Mouse (Mus musculus): Measurements from ENCODE around the gene Dyrk3. TPM values are rescaled to one million over a fixed set of nuclear protein-coding genes. Genes with fewer than 3 reads are reported as not detected.

Gene Dyrk3
- polyA plus RNA-seq, 1 experiment from 2014 or later = 5.6 TPM

DNA sequence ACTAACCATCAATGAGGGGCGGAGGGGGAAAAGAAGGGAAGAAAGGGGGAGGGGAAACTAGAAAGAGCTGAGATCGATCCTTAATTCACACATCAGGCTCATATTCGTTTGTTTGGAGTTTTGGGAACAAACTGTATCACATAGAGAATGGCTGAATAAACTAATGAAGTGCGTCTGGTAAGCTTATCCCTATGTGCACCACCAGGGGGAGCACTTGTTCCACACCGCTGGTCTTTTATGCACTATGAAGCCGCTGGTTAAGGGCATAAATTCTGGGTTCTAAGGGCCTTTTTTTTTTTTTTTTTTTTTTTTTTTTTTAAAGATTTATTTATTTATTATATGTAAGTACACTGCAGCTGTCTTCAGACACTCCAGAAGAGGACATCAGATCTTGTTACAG lies 22.2 kb downstream of the Dyrk3 start:
- H3K27me3 ChIP-seq (replicated peaks; ENCODE audit: control insufficient read depth, insufficient read depth, low read length) = no peaks in the 10 kb centered on the region
- peak; percentile 41; the same call in 1 of the 2 replicates for ATAC-seq (replicated peaks; ENCODE audit: low FRiP score, low TSS enrichment, low read depth)
- H3K4me1 ChIP-seq (replicated peaks; ENCODE audit: control insufficient read depth, insufficient read depth, low read length) = peaks cover 6% of the 10 kb centered on the region; the same call in 1 of the 2 replicates
- no peak overlapping the region for H3K4me2 ChIP-seq (ENCODE audit: low read length)
- H3K36me3 ChIP-seq (ENCODE audit: control insufficient read depth, insufficient read depth, low read length) = no peaks in the 10 kb centered on the region
- no peak overlapping the region for H3K4me3 ChIP-seq (ENCODE audit: low read depth, low read length)
- H3K9ac ChIP-seq (ENCODE audit: low read length) = no peak overlapping the region
- peak; percentile 83 for DNase-seq (ENCODE audit: low spot score)
- no peak overlapping the region for H3K27ac ChIP-seq (ENCODE audit: low read depth)
- no peaks in the 10 kb centered on the region for H3K9me3 ChIP-seq (ENCODE audit: control insufficient read depth, low read length)
- 13% methylated on average over 6 of the region's 6 CpGs for WGBS

DNA sequence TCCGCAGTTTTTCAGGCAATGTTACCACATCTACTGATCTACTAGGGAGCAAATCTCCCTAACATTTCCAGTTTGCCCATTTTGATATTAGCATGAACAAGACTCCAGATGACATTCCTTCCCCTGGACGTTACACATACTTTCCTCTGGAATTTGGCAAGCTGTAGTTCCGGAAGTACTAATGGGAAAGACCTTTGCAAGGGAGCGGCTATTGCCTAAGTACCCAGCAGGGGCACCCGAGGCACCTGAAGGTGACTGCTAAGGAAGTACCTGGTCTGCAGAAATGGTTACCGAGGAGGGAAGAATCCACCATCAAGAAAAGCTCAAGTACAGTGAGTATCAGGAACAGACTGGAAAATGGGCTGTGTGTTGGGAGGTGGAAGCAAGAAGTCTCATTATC lies 25.6 kb downstream of the Dyrk3 start:
- H3K27me3 ChIP-seq (replicated peaks; ENCODE audit: control insufficient read depth, insufficient read depth, low read length) = no peaks in the 10 kb centered on the region
- DNase-seq (ENCODE audit: low spot score) (no peak), ATAC-seq (replicated peaks; ENCODE audit: low FRiP score, low TSS enrichment, low read depth) (no peak)
- H3K4me1 ChIP-seq (replicated peaks; ENCODE audit: control insufficient read depth, insufficient read depth, low read length) = peaks cover 22% of the 10 kb centered on the region
- H3K4me3 ChIP-seq (ENCODE audit: low read depth, low read length) = no peak overlapping the region
- H3K9ac ChIP-seq (ENCODE audit: low read length) = no peak overlapping the region
- no peak overlapping the region for H3K27ac ChIP-seq (ENCODE audit: low read depth)
- WGBS = 23% methylated on average over 6 of the region's 6 CpGs
- H3K36me3 ChIP-seq (ENCODE audit: control insufficient read depth, insufficient read depth, low read length) = no peaks in the 10 kb centered on the region
- H3K4me2 ChIP-seq (ENCODE audit: low read length) = no peak overlapping the region
- no peaks in the 10 kb centered on the region for H3K9me3 ChIP-seq (ENCODE audit: control insufficient read depth, low read length)

DNA sequence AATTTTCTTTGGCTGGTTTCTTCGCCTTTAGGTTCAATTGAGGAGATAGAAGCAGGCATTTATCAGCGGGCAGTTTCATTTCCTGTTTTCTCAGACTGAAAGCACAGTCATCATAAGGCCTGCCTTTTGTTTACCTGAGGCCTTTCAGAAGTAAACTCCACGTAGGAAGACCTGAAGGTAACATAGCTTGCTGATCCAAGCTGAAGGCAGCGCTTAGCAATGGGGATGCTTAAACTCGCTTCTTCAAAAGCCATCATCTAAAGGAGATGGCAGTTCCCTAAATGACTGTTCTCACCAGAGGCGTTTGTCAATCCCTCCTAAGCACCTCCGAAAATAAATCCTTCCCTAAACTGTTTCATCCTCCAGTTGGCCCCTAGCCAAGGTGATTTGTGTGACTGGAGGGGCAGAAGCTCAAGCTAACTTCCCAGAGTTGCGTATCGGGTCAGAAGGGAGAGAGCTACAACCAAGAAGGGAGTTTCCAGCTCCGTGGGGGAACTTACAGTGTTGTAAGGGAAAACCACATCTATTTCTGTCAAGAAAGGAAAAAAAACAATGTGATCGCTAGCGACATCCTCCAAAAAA lies 27.5 kb downstream of the Dyrk3 start:
- Histone ChIP-seq H3K9ac (ENCODE audit: low read length) (no peak overlapping the region), H3K27me3 (replicated peaks; ENCODE audit: control insufficient read depth, insufficient read depth, low read length) (no peaks in the 10 kb centered on the region), H3K4me3 (ENCODE audit: low read depth, low read length) (no peak overlapping the region), H3K4me1 (replicated peaks; ENCODE audit: control insufficient read depth, insufficient read depth, low read length) (peaks cover 23% of the 10 kb centered on the region), H3K9me3 (ENCODE audit: control insufficient read depth, low read length) (peaks cover 5% of the 10 kb centered on the region; the same call in 1 of the 2 replicates), H3K4me2 (ENCODE audit: low read length) (no peak overlapping the region), H3K36me3 (ENCODE audit: control insufficient read depth, insufficient read depth, low read length) (no peaks in the 10 kb centered on the region), H3K27ac (ENCODE audit: low read depth) (no peak overlapping the region)
- 65% methylated on average over 12 of the region's 12 CpGs for WGBS
- ATAC-seq (replicated peaks; ENCODE audit: low FRiP score, low TSS enrichment, low read depth) = no peak
- no peak for DNase-seq (ENCODE audit: low spot score)

DNA sequence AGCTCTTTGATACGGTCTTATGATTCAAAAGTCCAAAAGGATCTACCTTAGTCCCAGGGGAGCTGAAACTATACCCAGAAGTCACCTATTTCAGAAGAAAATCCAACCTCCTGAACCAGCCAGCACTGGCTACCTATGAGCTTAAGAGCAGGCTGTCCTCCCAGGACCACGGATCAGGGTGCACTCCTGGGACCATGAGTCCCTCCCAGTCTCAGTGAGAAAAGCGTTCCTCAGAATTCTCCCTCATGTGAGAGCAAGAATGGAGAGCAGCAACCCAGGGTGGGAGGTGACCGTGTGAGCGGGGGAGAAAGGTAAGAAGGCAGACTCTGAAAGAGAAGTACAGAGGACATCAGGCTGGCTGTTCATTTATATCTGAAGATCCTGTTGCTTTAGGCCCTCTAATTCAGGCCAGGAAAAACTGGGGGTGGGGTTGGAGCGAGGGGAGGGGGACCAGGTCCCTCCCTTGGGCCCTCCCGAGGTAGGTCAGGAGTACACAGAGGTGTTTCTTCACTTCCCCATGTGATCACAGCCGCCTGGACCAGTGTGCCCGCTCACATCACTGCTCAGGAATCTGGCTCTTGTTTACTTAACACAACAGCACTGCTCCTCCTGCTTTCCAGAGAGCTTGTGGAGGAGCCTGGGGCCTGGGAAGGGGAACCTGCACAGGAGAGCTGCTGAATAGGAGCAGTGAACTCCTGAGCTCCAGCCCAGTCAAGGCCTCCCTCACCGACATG lies 30.4 kb downstream of the Dyrk3 start:
- H3K27ac ChIP-seq (ENCODE audit: low read depth) = peak overlapping the region; percentile 88
- peak overlapping the region; percentile 14 for H3K4me2 ChIP-seq (ENCODE audit: low read length)
- H3K36me3 ChIP-seq (ENCODE audit: control insufficient read depth, insufficient read depth, low read length) = no peaks in the 10 kb centered on the region
- DNase-seq (ENCODE audit: low spot score) (peak; percentile 75), ATAC-seq (replicated peaks; ENCODE audit: low FRiP score, low TSS enrichment, low read depth) (peak; percentile 96)
- no peak overlapping the region for H3K4me3 ChIP-seq (ENCODE audit: low read depth, low read length)
- WGBS = 26% methylated on average over 10 of the region's 10 CpGs
- peaks cover 21% of the 10 kb centered on the region for H3K4me1 ChIP-seq (replicated peaks; ENCODE audit: control insufficient read depth, insufficient read depth, low read length)
- H3K9me3 ChIP-seq (ENCODE audit: control insufficient read depth, low read length) = peaks cover 5% of the 10 kb centered on the region; the same call in 1 of the 2 replicates
- H3K27me3 ChIP-seq (replicated peaks; ENCODE audit: control insufficient read depth, insufficient read depth, low read length) = no peaks in the 10 kb centered on the region
- no peak overlapping the region; the same call in 1 of the 2 replicates for H3K9ac ChIP-seq (ENCODE audit: low read length)

DNA sequence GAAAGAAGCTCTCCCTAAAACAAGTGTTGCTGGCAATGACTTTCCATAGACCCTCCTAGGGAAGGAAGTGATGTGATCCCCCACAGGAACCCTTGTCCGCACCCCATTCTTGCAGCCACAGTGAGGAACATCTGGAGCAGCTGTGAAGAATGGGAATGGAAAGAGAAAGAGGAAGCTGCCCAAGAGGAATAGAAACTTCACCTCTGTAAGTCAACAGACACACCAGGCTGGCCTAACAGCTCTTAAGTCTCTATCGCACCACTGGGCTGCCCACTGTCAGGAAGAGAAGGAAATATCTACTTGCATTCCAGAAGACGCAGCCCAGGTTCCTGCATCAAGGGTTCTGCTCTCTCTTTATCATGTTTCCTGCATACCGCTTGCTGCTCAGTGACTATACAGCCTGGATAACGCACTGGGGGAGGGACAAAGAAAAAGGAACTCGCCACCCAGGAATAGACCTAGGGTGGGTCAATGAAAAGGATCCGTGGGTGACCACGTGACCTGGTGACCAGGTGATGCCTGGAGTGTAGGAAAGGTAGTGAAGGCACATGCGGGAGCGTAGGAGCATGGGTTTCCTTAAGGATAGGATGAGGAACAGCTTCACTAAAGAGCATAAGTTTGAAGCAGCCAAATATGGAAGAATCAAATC lies 34.2 kb downstream of the Dyrk3 start:
- no peaks in the 10 kb centered on the region for H3K36me3 ChIP-seq (ENCODE audit: control insufficient read depth, insufficient read depth, low read length)
- no peak overlapping the region for H3K27ac ChIP-seq (ENCODE audit: low read depth)
- no peak for DNase-seq (ENCODE audit: low spot score)
- peaks cover 14% of the 10 kb centered on the region for H3K4me1 ChIP-seq (replicated peaks; ENCODE audit: control insufficient read depth, insufficient read depth, low read length)
- no peak overlapping the region for H3K4me2 ChIP-seq (ENCODE audit: low read length)
- no peaks in the 10 kb centered on the region for H3K27me3 ChIP-seq (replicated peaks; ENCODE audit: control insufficient read depth, insufficient read depth, low read length)
- peaks cover 5% of the 10 kb centered on the region; the same call in 1 of the 2 replicates for H3K9me3 ChIP-seq (ENCODE audit: control insufficient read depth, low read length)
- H3K4me3 ChIP-seq (ENCODE audit: low read depth, low read length) = no peak overlapping the region
- WGBS = 76% methylated on average over 10 of the region's 10 CpGs
- no peak for ATAC-seq (replicated peaks; ENCODE audit: low FRiP score, low TSS enrichment, low read depth)
- H3K9ac ChIP-seq (ENCODE audit: low read length) = no peak overlapping the region

DNA sequence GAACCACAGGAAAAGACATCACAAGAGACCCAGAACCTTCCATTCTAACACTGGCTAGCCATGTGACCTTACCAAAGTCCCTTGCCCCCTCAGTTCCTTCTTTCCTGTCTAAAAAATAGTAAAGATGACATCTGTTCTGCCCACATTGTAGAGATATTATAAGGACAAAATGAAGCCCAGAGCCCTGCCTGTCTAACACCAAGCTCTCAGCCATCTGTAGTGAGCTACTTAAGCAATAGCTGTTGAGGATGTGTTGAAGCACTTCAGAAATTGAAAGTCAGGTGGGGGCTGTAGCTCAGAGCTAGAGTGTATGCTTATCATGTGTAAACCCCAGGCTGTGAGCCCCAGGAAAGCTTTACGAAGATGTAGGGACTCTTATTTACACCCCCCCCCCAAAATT lies 37.3 kb downstream of the Dyrk3 start:
- Histone ChIP-seq H3K27me3 (replicated peaks; ENCODE audit: control insufficient read depth, insufficient read depth, low read length) (no peaks in the 10 kb centered on the region), H3K4me3 (ENCODE audit: low read depth, low read length) (no peak overlapping the region), H3K9me3 (ENCODE audit: control insufficient read depth, low read length) (no peaks in the 10 kb centered on the region), H3K27ac (ENCODE audit: low read depth) (no peak overlapping the region), H3K9ac (ENCODE audit: low read length) (no peak overlapping the region), H3K4me1 (replicated peaks; ENCODE audit: control insufficient read depth, insufficient read depth, low read length) (peaks cover 3% of the 10 kb centered on the region; the same call in 1 of the 2 replicates), H3K4me2 (ENCODE audit: low read length) (no peak overlapping the region), H3K36me3 (ENCODE audit: control insufficient read depth, insufficient read depth, low read length) (no peaks in the 10 kb centered on the region)
- ATAC-seq (replicated peaks; ENCODE audit: low FRiP score, low TSS enrichment, low read depth) (no peak), DNase-seq (ENCODE audit: low spot score) (no peak)
- 97% methylated on average over 1 of the region's 1 CpGs for WGBS

DNA sequence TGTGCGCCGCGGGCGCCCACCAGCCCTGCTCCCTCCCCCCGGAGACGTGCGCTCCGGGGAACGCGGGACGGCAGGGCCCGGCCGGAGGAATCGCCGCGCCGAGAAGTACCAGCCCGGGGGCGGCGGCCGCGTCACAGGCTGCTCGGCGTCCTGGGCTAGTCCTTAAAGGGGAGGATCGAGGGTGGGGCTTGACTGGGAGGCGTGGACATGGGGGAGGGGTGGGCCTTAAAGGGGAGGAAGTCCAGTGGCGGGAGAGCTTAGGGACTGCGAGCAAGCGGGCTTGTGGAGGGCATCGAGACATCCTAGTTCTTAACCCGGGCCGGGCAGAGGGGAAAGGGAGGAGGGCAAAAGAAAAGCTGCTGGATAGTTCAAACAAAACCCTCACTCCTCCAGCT lies 40.4 kb downstream of the Dyrk3 start, which contains the start of gene Mapkapk2:
Gene Mapkapk2, minus strand, starts transcription at position 127 of the 395 bp plus-strand sequence.
- peak within 1 kb of the TSS; percentile 83 for H3K9ac ChIP-seq (ENCODE audit: low read length)
- peak within 1 kb of the TSS; percentile 88 for H3K27ac ChIP-seq (ENCODE audit: low read depth)
- DNase-seq (ENCODE audit: low spot score) (peak; percentile 97), ATAC-seq (replicated peaks; ENCODE audit: low FRiP score, low TSS enrichment, low read depth) (peak; percentile 94)
- no peaks in the 10 kb centered on the region for H3K36me3 ChIP-seq (ENCODE audit: control insufficient read depth, insufficient read depth, low read length)
- H3K27me3 ChIP-seq (replicated peaks; ENCODE audit: control insufficient read depth, insufficient read depth, low read length) = no peaks in the 10 kb centered on the region
- no peaks in the 10 kb centered on the region for H3K9me3 ChIP-seq (ENCODE audit: control insufficient read depth, low read length)
- H3K4me3 ChIP-seq (ENCODE audit: low read depth, low read length) = peak within 1 kb of the TSS; percentile 65
- 0% methylated on average over 26 of the region's 32 CpGs for WGBS
- peaks cover 3% of the 10 kb centered on the region; the same call in 1 of the 2 replicates for H3K4me1 ChIP-seq (replicated peaks; ENCODE audit: control insufficient read depth, insufficient read depth, low read length)
- H3K4me2 ChIP-seq (ENCODE audit: low read length) = peak within 1 kb of the TSS; percentile 88

DNA sequence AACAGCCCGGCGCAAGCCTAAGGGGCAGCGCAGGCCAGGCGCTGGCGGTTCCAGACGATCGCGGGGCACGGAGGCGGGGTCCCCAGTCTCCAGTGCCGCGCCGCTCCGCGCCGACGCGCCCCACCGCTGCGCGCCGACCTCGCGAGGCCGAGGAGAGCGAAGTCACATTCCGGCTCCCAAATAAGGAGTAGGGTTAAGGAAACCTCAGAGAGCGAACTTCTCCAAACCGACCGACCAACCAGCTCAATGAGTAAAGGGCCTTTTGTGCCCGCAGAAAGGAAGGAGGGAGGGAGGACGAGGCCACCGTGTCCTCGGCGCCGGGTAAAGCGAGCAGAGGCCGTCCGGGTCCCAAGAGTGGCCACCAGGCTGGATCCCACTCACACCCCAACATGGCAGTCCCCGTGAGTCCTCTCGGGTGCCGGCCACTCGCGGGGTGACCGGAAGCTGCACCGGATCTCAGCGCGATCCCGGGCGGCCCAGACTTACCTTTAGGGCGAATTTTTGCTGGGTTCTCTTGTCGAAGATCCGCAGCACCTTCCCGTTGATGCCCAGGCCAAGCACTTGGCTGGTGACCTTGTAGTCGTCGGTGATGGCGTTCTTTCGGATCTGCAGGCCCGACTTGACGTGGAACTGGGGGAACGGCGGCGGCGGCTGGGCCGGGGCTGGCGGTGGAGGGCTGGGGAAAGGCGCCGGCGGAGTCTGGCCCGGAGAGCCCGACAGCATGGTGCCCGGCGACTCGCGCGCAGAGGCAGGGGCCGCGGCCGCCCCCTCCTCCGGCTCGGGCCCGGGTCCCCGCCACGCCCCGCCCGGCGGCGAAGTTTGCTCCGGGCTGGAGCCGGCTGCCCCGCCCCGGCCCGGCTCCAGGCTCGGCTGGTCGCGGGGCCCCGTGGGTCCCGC lies 41.1 kb downstream of the Dyrk3 start:
- Histone ChIP-seq H3K27me3 (replicated peaks; ENCODE audit: control insufficient read depth, insufficient read depth, low read length) (no peaks in the 10 kb centered on the region), H3K4me2 (ENCODE audit: low read length) (peak overlapping the region; percentile 88), H3K4me1 (replicated peaks; ENCODE audit: control insufficient read depth, insufficient read depth, low read length) (peaks cover 3% of the 10 kb centered on the region; the same call in 1 of the 2 replicates), H3K9me3 (ENCODE audit: control insufficient read depth, low read length) (no peaks in the 10 kb centered on the region), H3K36me3 (ENCODE audit: control insufficient read depth, insufficient read depth, low read length) (no peaks in the 10 kb centered on the region), H3K9ac (ENCODE audit: low read length) (peak overlapping the region; percentile 83), H3K4me3 (ENCODE audit: low read depth, low read length) (peak overlapping the region; percentile 65), H3K27ac (ENCODE audit: low read depth) (peak overlapping the region; percentile 88)
- under 1% methylated on average over 80 of the region's 98 CpGs for WGBS
- DNase-seq (ENCODE audit: low spot score) = peak; percentile 88
- peak; percentile 71 for ATAC-seq (replicated peaks; ENCODE audit: low FRiP score, low TSS enrichment, low read depth)
